Mouse (Mus musculus): ENCODE data around the gene Hecw1. TPM values are rescaled to one million over a fixed set of nuclear protein-coding genes. Genes with fewer than 3 reads are reported as not detected.
A peak's percentile ranks its signal among the peaks of the same experiment; 100 is the strongest.
"Not testable (repeated sequence)": the region's sequence is repeated elsewhere in the genome, so short reads cannot be mapped to it uniquely, and the experiment has no call there.

The Hecw1 gene
- total RNA-seq, 1 experiment, result 0.94 TPM

GRCm38 (mm10) chr13:14302921-14303320 is 220.1 kb downstream of the Hecw1 start:
- Histone ChIP-seq H3K9ac (ENCODE audit: insufficient read depth, low read depth, low read length, poor library complexity, severe bottlenecking) (no peak overlapping the region), H3K9me3 (ENCODE audit: control insufficient read depth, insufficient read depth, low read depth, low read length) (no peaks in the 10 kb centered on the region), H3K4me1 (ENCODE audit: control insufficient read depth in 2 of 2, insufficient read depth in 2 of 2, low read length in 2 of 2, poor library complexity in 1 of 2) (no peaks in the 10 kb centered on the region), H3K27ac (ENCODE audit: insufficient read depth, low read depth, low read length, poor library complexity, severe bottlenecking) (no peak overlapping the region), H3K4me3 (ENCODE audit: insufficient read depth in 1 of 2, low read depth in 1 of 2, low read length in 2 of 2, poor library complexity in 1 of 2, severe bottlenecking in 1 of 2) (no peak overlapping the region), H3K36me3 (ENCODE audit: control insufficient read depth, insufficient read depth, low read length, poor library complexity, severe bottlenecking) (no peaks in the 10 kb centered on the region)
- peak; percentile 36 for DNase-seq (ENCODE audit: low read depth, low spot score)
- TF ChIP-seq ZC3H11A (IDR thresholded peaks at IDR 0.05; ENCODE audit: borderline replicate concordance, low read depth, low read length) (no peak), ZNF384 (IDR thresholded peaks at IDR 0.05; ENCODE audit: low read depth, low read length) (no peak), HCFC1 (IDR thresholded peaks at IDR 0.05; ENCODE audit: borderline replicate concordance, insufficient read depth, low read length) (no peak), MAFK (IDR thresholded peaks at IDR 0.05; ENCODE audit: insufficient read depth, low read depth, low read length) (no peak), CHD2 (IDR thresholded peaks at IDR 0.05; ENCODE audit: low read depth, low read length) (no peak)
- in situ Hi-C loops (cut with MboI; ENCODE audit: low sequenced_read_pairs in 2 of 2, unreplicated experiment in 2 of 2), result no loop called here

GRCm38 (mm10) chr13:14290016-14290415 is 233.0 kb downstream of the Hecw1 start:
- in situ Hi-C loops (cut with MboI; ENCODE audit: low sequenced_read_pairs in 2 of 2, unreplicated experiment in 2 of 2), result no loop called here
- H3K9me3 ChIP-seq (ENCODE audit: control insufficient read depth, insufficient read depth, low read depth, low read length), result no peaks in the 10 kb centered on the region
- TF ChIP-seq MAFK (IDR thresholded peaks at IDR 0.05; ENCODE audit: insufficient read depth, low read depth, low read length) (no peak), CHD2 (IDR thresholded peaks at IDR 0.05; ENCODE audit: low read depth, low read length) (no peak), HCFC1 (IDR thresholded peaks at IDR 0.05; ENCODE audit: borderline replicate concordance, insufficient read depth, low read length) (no peak), ZNF384 (IDR thresholded peaks at IDR 0.05; ENCODE audit: low read depth, low read length) (no peak), ZC3H11A (IDR thresholded peaks at IDR 0.05; ENCODE audit: borderline replicate concordance, low read depth, low read length) (no peak)
- no peak overlapping the region; the same call in 1 of the 2 replicates for H3K27ac ChIP-seq (ENCODE audit: insufficient read depth, low read depth, low read length, poor library complexity, severe bottlenecking)
- peaks cover 0 to 3% of the 10 kb centered on the region in 2 experiments; a peak in 1 of 4 replicates for H3K4me1 ChIP-seq (ENCODE audit: control insufficient read depth in 2 of 2, insufficient read depth in 2 of 2, low read length in 2 of 2, poor library complexity in 1 of 2)
- no peaks in the 10 kb centered on the region for H3K36me3 ChIP-seq (ENCODE audit: control insufficient read depth, insufficient read depth, low read length, poor library complexity, severe bottlenecking)
- DNase-seq (ENCODE audit: low read depth, low spot score), result peak; percentile 69
- H3K4me3 ChIP-seq (ENCODE audit: insufficient read depth in 1 of 2, low read depth in 1 of 2, low read length in 2 of 2, poor library complexity in 1 of 2, severe bottlenecking in 1 of 2), result no peak overlapping the region
- H3K9ac ChIP-seq (ENCODE audit: insufficient read depth, low read depth, low read length, poor library complexity, severe bottlenecking), result no peak overlapping the region

GRCm38 (mm10) chr13:14271476-14271875 is 251.6 kb downstream of the Hecw1 start:
- Histone ChIP-seq H3K4me1 (ENCODE audit: control insufficient read depth in 2 of 2, insufficient read depth in 2 of 2, low read length in 2 of 2, poor library complexity in 1 of 2) (no peaks in the 10 kb centered on the region), H3K9me3 (ENCODE audit: control insufficient read depth, insufficient read depth, low read depth, low read length) (no peaks in the 10 kb centered on the region), H3K36me3 (ENCODE audit: control insufficient read depth, insufficient read depth, low read length, poor library complexity, severe bottlenecking) (no peaks in the 10 kb centered on the region), H3K4me3 (ENCODE audit: insufficient read depth in 1 of 2, low read depth in 1 of 2, low read length in 2 of 2, poor library complexity in 1 of 2, severe bottlenecking in 1 of 2) (no peak overlapping the region), H3K9ac (ENCODE audit: insufficient read depth, low read depth, low read length, poor library complexity, severe bottlenecking) (no peak overlapping the region), H3K27ac (ENCODE audit: insufficient read depth, low read depth, low read length, poor library complexity, severe bottlenecking) (no peak overlapping the region)
- TF ChIP-seq HCFC1 (IDR thresholded peaks at IDR 0.05; ENCODE audit: borderline replicate concordance, insufficient read depth, low read length), result no peak
- TF ChIP-seq CHD2 (IDR thresholded peaks at IDR 0.05; ENCODE audit: low read depth, low read length), result no peak
- TF ChIP-seq ZC3H11A (IDR thresholded peaks at IDR 0.05; ENCODE audit: borderline replicate concordance, low read depth, low read length), result no peak
- no peak for TF ChIP-seq ZNF384 (IDR thresholded peaks at IDR 0.05; ENCODE audit: low read depth, low read length)
- TF ChIP-seq MAFK (IDR thresholded peaks at IDR 0.05; ENCODE audit: insufficient read depth, low read depth, low read length), result no peak
- DNase-seq (ENCODE audit: low read depth, low spot score), result no peak
- in situ Hi-C loops (cut with MboI; ENCODE audit: low sequenced_read_pairs in 2 of 2, unreplicated experiment in 2 of 2), result no loop called here

DNA sequence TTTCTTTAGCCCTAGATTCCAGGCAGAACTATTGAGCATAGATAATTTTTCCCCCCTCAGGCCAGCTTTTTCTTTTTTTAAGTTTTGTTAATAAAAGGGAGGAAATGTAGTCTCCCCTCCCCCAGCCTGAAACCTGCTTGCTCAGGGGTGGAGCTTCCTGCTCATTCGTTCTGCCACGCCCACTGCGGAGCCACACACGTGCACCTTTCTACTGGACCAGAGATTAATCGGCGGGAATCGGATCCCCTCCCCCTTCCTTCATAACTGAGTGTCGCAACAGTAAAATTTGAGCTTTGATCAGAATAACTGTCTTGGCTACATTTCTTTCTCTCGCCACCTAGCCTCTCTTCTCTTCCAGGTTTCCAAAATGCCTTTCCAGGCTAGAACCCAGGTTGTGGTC is 262.1 kb downstream of the Hecw1 start:
- in situ Hi-C loops (cut with MboI; ENCODE audit: low sequenced_read_pairs in 2 of 2, unreplicated experiment in 2 of 2); H3K4me1 ChIP-seq (ENCODE audit: control insufficient read depth in 2 of 2, insufficient read depth in 2 of 2, low read length in 2 of 2, poor library complexity in 1 of 2): not testable (repeated sequence)

GRCm38 (mm10) chr13:14245946-14246345 is 277.1 kb downstream of the Hecw1 start:
- peak; percentile 20 for DNase-seq (ENCODE audit: low read depth, low spot score)
- no peak overlapping the region for H3K27ac ChIP-seq (ENCODE audit: insufficient read depth, low read depth, low read length, poor library complexity, severe bottlenecking)

More for the DNA sequence above, 262.1 kb downstream of the Hecw1 start:
- H3K9ac ChIP-seq (ENCODE audit: insufficient read depth, low read depth, low read length, poor library complexity, severe bottlenecking); H3K36me3 ChIP-seq (ENCODE audit: control insufficient read depth, insufficient read depth, low read length, poor library complexity, severe bottlenecking); DNase-seq (ENCODE audit: low read depth, low spot score); H3K9me3 ChIP-seq (ENCODE audit: control insufficient read depth, insufficient read depth, low read depth, low read length); H3K27ac ChIP-seq (ENCODE audit: insufficient read depth, low read depth, low read length, poor library complexity, severe bottlenecking); H3K4me3 ChIP-seq (ENCODE audit: insufficient read depth in 1 of 2, low read depth in 1 of 2, low read length in 2 of 2, poor library complexity in 1 of 2, severe bottlenecking in 1 of 2): not testable (repeated sequence)

More at GRCm38 (mm10) chr13:14245946-14246345, 277.1 kb downstream of the Hecw1 start:
- Histone ChIP-seq H3K36me3 (ENCODE audit: control insufficient read depth, insufficient read depth, low read length, poor library complexity, severe bottlenecking) (no peaks in the 10 kb centered on the region), H3K4me3 (ENCODE audit: insufficient read depth in 1 of 2, low read depth in 1 of 2, low read length in 2 of 2, poor library complexity in 1 of 2, severe bottlenecking in 1 of 2) (no peak overlapping the region), H3K4me1 (ENCODE audit: control insufficient read depth in 2 of 2, insufficient read depth in 2 of 2, low read length in 2 of 2, poor library complexity in 1 of 2) (no peaks in the 10 kb centered on the region), H3K9me3 (ENCODE audit: control insufficient read depth, insufficient read depth, low read depth, low read length) (no peaks in the 10 kb centered on the region), H3K9ac (ENCODE audit: insufficient read depth, low read depth, low read length, poor library complexity, severe bottlenecking) (no peak overlapping the region)
- in situ Hi-C loops (cut with MboI; ENCODE audit: low sequenced_read_pairs in 2 of 2, unreplicated experiment in 2 of 2), result no loop called here
- TF ChIP-seq ZC3H11A (IDR thresholded peaks at IDR 0.05; ENCODE audit: borderline replicate concordance, low read depth, low read length), result peak; percentile 62; the same call in 1 of the 2 replicates
- TF ChIP-seq HCFC1 (IDR thresholded peaks at IDR 0.05; ENCODE audit: borderline replicate concordance, insufficient read depth, low read length), result no peak
- TF ChIP-seq MAFK (IDR thresholded peaks at IDR 0.05; ENCODE audit: insufficient read depth, low read depth, low read length), result no peak
